Mouse (Mus musculus) layer of hippocampus, postnatal 10 days (tissue): ENCODE measurements around the gene Meis2. TPM values are rescaled to one million over a fixed set of nuclear protein-coding genes. Genes with fewer than 3 reads are reported as not detected.

Source experiments
- DNase-seq, 2 experiments: peaks; one replicate each; pipeline ENCODE4 v3.0.0; 2021; ENCODE audit warnings: low spot score in 2 of 2
- total RNA-seq, 2 experiments: library from RNA; stranded (reverse); gene quantifications; 2 replicates each; pipeline ENCODE4 v1.2.3; 2021

The Meis2 gene
- total RNA-seq, 2 experiments from 2014 or later, result 49.6 to 50.6 TPM

- DNase-seq, result no peak
Measured at GRCm38 (mm10) chr2:116052688-116053421, 12.8 kb downstream of the Meis2 start.

GRCm38 (mm10) chr2:116051906-116052614, 13.6 kb downstream of the Meis2 start:
- DNase-seq, result no peak

GRCm38 (mm10) chr2:116049710-116050109, 15.9 kb downstream of the Meis2 start:
- no peak for DNase-seq

- DNase-seq, result no peak
Measured at GRCm38 (mm10) chr2:116047365-116047764, 18.3 kb downstream of the Meis2 start.

- DNase-seq, result no peak
Measured at GRCm38 (mm10) chr2:116045048-116045447, 20.6 kb downstream of the Meis2 start.

- peak; percentile 36 to 41 for DNase-seq
Measured at GRCm38 (mm10) chr2:116042934-116043698, 22.5 kb downstream of the Meis2 start.

GRCm38 (mm10) chr2:116042447-116042846, 23.2 kb downstream of the Meis2 start:
- DNase-seq, result peak in 1 of 2 experiments; percentile 31

GRCm38 (mm10) chr2:116041683-116042262, 23.9 kb downstream of the Meis2 start:
- no peak for DNase-seq

GRCm38 (mm10) chr2:116035345-116035744, 30.3 kb downstream of the Meis2 start:
- no peak for DNase-seq

- no peak for DNase-seq
Measured at GRCm38 (mm10) chr2:116028127-116028526, 37.5 kb downstream of the Meis2 start.

- no peak for DNase-seq
Measured at GRCm38 (mm10) chr2:116022876-116023275, 42.8 kb downstream of the Meis2 start.

GRCm38 (mm10) chr2:116021931-116022330, 43.7 kb downstream of the Meis2 start:
- DNase-seq, result no peak

GRCm38 (mm10) chr2:116021046-116021445, 44.6 kb downstream of the Meis2 start:
- no peak for DNase-seq

- no peak for DNase-seq
Measured at GRCm38 (mm10) chr2:116020451-116020951, 45.1 kb downstream of the Meis2 start.

- DNase-seq, result no peak
Measured at GRCm38 (mm10) chr2:116019959-116020358, 45.7 kb downstream of the Meis2 start.

GRCm38 (mm10) chr2:116019466-116019794, 46.2 kb downstream of the Meis2 start:
- DNase-seq, result no peak

GRCm38 (mm10) chr2:116018781-116019465, 46.7 kb downstream of the Meis2 start:
- no peak for DNase-seq

GRCm38 (mm10) chr2:116015520-116015919, 50.1 kb downstream of the Meis2 start:
- DNase-seq, result no peak

- no peak for DNase-seq
Measured at GRCm38 (mm10) chr2:116010469-116010868, 55.2 kb downstream of the Meis2 start.

GRCm38 (mm10) chr2:116010061-116010460, 55.6 kb downstream of the Meis2 start:
- DNase-seq, result no peak
